Mouse (Mus musculus): ENCODE measurements around the gene Uck2.

Gene Uck2

GRCm38 (mm10) chr1:167283441-167284257, 1.5 kb downstream of the Uck2 start:
- DNase-seq, result no peak

- DNase-seq, result no peak
These were observed 2.4 kb downstream of the Uck2 start for GRCm38 (mm10) chr1:167282768-167283167.

DNA sequence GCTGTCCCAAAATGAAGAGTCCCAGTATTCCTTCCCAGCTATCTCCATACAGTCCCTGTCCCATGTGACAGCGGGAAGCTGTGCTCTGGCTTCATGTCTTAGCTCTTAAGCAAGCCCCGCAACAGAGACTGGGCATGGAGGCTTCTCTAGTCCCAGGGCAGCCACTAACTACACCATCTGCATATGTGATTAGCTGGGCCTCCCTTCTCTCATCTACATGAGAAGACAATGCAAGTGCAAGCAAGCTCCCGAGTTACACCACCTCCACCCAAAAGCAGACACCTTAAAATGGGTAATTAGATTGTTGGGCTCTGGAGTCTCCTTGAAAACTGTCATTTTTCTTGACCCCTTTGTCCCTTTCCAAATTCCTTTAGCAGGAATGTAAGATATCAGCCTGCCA, 3.0 kb downstream of the Uck2 start:
- DNase-seq, result no peak

- no peak for DNase-seq
These were observed 5.1 kb downstream of the Uck2 start for GRCm38 (mm10) chr1:167280061-167280460.

DNA sequence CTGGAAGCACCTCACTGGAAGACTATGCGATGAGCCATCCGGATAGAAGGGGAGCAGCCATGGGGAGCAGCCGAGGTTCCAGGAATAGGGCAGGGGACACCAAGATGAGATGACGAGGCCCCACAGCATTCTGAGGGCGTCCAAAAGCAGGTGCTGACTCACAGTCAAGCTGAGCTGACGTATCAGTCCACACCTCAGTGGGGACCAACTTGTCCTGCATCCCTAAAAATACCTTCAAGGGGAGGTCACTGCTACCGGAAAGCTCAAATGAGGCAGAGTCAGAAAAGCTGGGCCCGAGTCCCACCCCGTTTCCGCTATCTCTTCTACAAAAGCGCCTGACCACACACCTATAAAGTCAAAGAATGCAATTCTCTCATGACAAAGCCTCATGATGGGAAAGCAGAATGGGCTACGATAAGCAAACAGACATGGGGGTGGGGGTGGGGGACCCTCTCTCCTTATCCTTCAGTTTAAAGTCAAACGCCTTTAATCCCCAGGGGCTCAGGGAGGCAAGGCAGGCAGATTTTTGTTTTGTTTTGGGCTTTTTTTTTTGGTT, 5.9 kb downstream of the Uck2 start:
- no peak for DNase-seq

DNA sequence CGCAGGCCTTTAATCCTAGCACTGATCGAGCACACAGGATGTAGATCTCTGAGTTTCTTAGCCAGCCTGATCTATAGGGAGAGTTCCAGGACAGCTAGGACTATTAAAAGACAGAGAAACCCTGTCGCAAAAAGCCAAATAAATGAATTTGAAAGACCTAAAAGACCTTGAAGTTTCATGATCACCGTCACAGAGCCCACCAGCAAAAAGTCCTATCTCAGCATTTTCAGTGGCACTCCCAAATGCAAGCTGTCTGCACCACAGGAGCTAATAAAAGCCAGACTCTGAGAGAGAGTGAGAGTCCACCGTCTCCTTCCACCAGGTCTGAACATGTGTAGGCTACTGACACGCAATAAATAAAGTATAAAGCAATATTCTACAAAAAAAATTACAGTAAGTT, 6.7 kb downstream of the Uck2 start:
- DNase-seq, result no peak

- DNase-seq, result no peak
These were observed 10.3 kb downstream of the Uck2 start for GRCm38 (mm10) chr1:167274646-167275390.

GRCm38 (mm10) chr1:167273380-167274163, 11.5 kb downstream of the Uck2 start:
- DNase-seq, result no peak

DNA sequence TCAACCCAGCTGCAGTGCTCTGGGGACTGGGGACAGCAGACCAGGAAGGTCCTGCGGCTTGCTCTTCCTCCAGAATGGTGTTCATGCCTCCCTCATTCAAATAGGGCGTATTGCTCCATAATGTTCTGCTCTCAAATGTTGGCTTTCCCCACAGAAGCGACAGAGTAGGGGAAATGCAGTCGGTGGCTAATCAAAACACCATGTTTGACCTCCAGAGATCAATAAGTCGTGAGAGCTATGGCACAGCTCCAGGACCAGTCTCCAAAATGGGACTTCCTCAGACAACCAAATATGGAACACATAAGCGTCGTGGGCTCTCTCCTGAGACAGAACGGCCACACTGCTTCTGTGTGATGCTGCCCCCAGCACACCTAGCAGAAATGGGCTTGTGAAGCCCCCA, 13.3 kb downstream of the Uck2 start:
- no peak for DNase-seq

GRCm38 (mm10) chr1:167271304-167271703, 13.8 kb downstream of the Uck2 start:
- DNase-seq, result no peak

DNA sequence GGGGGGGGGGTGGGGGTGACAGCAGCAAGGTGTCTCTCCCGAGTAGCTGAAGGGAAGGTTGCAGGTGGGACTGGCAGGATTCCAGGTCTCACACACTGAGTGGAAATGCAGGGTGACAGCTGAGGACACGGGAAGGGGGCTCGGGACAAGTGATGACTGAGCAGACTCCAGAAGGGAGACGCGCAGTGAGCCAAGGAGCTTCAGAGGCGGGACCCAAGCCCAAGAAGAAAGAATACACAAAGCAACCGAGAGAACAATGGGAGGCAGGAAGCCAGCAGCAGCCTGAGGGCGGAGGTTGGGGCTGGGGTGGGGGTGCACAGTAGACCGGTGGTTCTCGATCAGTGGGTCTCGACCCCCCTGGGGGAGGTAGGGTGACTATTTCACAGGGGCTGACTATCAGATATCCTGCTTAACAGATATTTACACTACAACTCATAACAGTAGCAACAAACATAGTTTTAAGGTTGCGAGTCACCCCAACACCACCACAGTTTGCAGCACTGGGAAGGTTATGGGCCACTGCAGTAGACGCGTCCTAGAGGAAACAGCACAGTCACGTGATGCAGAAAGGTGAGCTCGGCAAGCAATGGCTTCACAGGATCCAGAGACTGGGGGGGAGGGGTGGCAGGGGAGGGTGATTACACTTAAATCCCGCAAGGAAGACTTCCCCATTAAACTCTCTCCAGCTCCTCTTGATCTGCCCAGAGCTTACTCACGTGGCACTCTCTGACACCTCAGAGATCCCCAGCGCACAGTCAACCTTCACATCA, 14.6 kb downstream of the Uck2 start:
- no peak for DNase-seq

- DNase-seq, result peak; percentile 81
These were observed 15.3 kb downstream of the Uck2 start for GRCm38 (mm10) chr1:167269856-167270270.

DNA sequence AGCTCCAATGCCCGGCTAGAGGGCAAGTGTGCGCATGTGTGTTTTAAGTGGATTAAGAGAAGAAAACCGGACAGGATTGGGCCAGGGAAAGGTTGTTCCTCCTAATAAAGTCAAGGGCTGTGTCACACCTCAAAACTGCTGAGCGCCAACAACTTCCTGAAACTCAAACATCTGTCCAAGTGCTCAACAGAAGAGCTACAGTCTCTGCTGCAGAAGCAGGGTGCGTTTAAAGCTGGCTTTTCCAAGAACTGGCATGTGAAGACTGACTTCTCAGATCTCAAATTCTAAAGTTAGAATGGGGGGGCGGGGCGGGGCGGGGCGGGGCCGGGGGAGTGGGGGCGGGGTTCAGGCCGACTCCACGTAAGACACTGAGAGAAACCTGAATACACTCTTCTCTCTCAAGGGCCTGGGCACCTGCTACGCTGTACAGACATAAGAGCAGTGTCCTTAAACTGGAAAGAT, 15.7 kb downstream of the Uck2 start:
- DNase-seq, result no peak

DNA sequence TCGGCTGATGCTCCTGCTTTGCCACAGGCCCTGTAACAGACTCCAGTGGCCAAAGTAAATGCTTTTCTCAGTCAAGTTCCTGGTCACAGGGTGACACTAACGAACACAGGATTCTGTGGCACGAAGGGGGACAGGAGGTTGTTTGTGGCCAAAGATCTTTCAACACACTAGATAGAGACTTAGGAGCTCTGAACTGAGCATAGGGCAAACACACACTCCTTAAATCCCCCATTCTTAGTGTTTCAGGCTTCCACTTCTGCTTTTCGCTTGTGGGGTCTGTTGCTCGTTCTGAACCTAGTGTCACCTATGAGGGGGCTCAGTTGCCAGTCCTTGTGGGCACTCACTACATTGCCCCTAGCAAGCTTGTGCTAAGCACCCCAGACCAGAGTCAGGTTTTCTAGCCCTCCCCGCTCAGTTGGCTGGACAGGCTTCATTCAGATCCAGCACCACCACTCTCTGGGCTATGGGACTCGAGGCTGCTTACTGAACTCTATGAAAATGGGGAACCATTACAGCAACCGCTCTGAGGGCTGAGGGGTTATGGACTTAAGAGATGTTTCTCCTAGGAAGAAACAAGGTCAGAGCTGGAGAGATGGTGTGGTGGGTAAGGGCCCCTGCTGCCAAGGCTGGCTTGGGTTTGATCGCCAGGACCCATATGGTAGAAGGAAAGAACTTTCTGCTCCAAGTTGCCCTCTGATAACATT, 16.6 kb downstream of the Uck2 start:
- DNase-seq, result no peak

DNA sequence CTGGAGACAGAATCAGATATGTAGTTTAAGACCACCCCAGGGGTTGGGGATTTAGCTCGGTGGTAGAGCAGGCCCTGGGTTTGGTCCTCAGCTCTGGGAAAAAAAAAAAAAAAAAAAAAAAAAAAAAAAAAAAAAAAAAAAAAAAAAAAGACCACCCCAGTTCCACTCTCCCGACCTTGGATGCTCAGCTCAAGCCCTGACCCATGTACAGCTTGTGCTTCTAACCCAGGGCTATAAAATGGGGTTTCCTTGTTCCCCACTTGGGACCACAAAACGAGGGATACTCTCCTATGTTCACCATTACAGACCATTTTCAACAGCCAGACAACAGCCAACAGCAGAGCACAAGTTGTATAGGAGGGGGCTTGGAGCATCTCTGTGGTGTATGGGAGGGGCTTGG, 18.4 kb downstream of the Uck2 start:
- no peak for DNase-seq

DNA sequence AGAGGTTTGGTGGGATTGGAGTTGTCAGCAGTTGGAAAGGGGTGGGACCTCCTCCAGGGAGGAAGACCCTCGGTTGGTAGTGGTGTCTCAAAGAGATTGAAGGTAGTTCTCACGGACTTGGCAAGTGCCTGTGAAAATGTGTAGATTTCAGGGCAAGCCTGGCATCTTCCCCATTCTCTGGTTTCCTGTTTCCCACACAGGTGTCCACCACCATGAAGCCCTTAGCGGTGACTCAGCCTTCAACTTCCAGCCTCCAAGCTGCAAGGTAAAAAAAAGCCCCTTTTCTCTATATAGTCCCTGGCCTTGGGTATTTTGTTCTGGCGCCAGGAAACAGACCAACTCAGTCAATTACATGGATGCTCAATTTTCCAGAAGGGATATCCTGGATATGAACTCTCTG, 19.8 kb downstream of the Uck2 start:
- no peak for DNase-seq

- no peak for DNase-seq
These were observed 22.6 kb downstream of the Uck2 start for GRCm38 (mm10) chr1:167262489-167263041.

DNA sequence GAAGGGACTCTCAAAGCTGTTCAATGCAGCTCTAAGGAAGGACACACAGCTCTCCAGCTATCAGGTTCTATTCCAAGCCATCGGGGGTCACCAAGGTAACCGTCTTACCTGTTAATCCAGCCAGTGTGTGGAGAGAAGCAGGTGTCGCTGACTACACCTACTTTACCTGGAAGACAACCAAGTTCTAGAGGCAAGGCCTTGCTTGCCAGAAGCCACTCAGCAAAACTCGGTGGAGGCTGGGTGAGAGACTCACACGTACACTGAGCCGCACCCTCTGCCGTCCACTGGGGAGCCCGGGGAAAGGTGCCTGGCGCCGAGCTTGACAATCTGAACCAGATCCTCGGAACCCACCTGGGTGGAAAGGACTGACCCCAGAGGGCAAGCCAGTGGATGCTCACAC, 23.4 kb downstream of the Uck2 start:
- DNase-seq, result no peak

- DNase-seq, result peak; percentile 90
These were observed 25.4 kb downstream of the Uck2 start for GRCm38 (mm10) chr1:167259702-167260101.

- no peak for DNase-seq
These were observed 28.3 kb downstream of the Uck2 start for GRCm38 (mm10) chr1:167256724-167257302.

- DNase-seq, result no peak
These were observed 31.5 kb downstream of the Uck2 start for GRCm38 (mm10) chr1:167253579-167253978.
